Mouse (Mus musculus): ENCODE results near the gene Plppr3. TPM values are rescaled to one million over a fixed set of nuclear protein-coding genes. Genes with fewer than 3 reads are reported as not detected.
A peak's percentile ranks its signal among the peaks of the same experiment; 100 is the strongest.

Plppr3 gene
- polyA plus RNA-seq, 1 experiment from 2014 or later, result 5.1 TPM

- H3K4me1 ChIP-seq (ENCODE audit: control insufficient read depth, low read depth, low read length), result peaks cover 42% of the 10 kb centered on the region
- 68% methylated on average over 2 of the region's 2 CpGs for WGBS (ENCODE audit: insufficient replicate concordance)
Measured at GRCm38 (mm10) chr10:79857894-79858293, 16.5 kb downstream of the Plppr3 start.

GRCm38 (mm10) chr10:79857452-79857811 is 17.0 kb downstream of the Plppr3 start:
- H3K36me3 ChIP-seq (ENCODE audit: control insufficient read depth, insufficient read depth), result peaks cover 53% of the 10 kb centered on the region
- H3K27ac ChIP-seq (ENCODE audit: low read length), result peak overlapping the region; percentile 54
- no peaks in the 10 kb centered on the region for H3K9me3 ChIP-seq (replicated peaks; ENCODE audit: control insufficient read depth, low read length)
- H3K4me3 ChIP-seq (ENCODE audit: low read depth, low read length), result peak overlapping the region; percentile 98
- peak overlapping the region; percentile 93 for H3K9ac ChIP-seq (ENCODE audit: low read depth, low read length)
- ATAC-seq (ENCODE audit: low read depth), result no peak
- 17% methylated on average over 4 of the region's 4 CpGs for WGBS (ENCODE audit: insufficient replicate concordance)
- H3K27me3 ChIP-seq (ENCODE audit: control insufficient read depth, insufficient read depth, low read depth, low read length), result no peaks in the 10 kb centered on the region
- peak overlapping the region; percentile 84 for H3K4me2 ChIP-seq (ENCODE audit: low read depth, low read length)
- peaks cover 47% of the 10 kb centered on the region for H3K4me1 ChIP-seq (ENCODE audit: control insufficient read depth, low read depth, low read length)

More at GRCm38 (mm10) chr10:79857894-79858293, 16.5 kb downstream of the Plppr3 start:
- Histone ChIP-seq H3K4me2 (ENCODE audit: low read depth, low read length) (peak overlapping the region; percentile 84), H3K27me3 (ENCODE audit: control insufficient read depth, insufficient read depth, low read depth, low read length) (no peaks in the 10 kb centered on the region), H3K9ac (ENCODE audit: low read depth, low read length) (no peak overlapping the region), H3K4me3 (ENCODE audit: low read depth, low read length) (peak overlapping the region; percentile 98), H3K36me3 (ENCODE audit: control insufficient read depth, insufficient read depth) (peaks cover 57% of the 10 kb centered on the region), H3K9me3 (replicated peaks; ENCODE audit: control insufficient read depth, low read length) (no peaks in the 10 kb centered on the region), H3K27ac (ENCODE audit: low read length) (no peak overlapping the region)
- no peak for ATAC-seq (ENCODE audit: low read depth)

GRCm38 (mm10) chr10:79856704-79857451 is 17.6 kb downstream of the Plppr3 start:
- H3K27ac ChIP-seq (ENCODE audit: low read length), result peak overlapping the region; percentile 97
- WGBS (ENCODE audit: insufficient replicate concordance), result 25% methylated on average over 7 of the region's 7 CpGs
- H3K9ac ChIP-seq (ENCODE audit: low read depth, low read length), result peak overlapping the region; percentile 93
- H3K4me3 ChIP-seq (ENCODE audit: low read depth, low read length), result peak overlapping the region; percentile 98
- H3K4me2 ChIP-seq (ENCODE audit: low read depth, low read length), result peak overlapping the region; percentile 84
- H3K4me1 ChIP-seq (ENCODE audit: control insufficient read depth, low read depth, low read length), result peaks cover 53% of the 10 kb centered on the region
- no peaks in the 10 kb centered on the region for H3K9me3 ChIP-seq (replicated peaks; ENCODE audit: control insufficient read depth, low read length)
- ATAC-seq (ENCODE audit: low read depth), result no peak
- H3K27me3 ChIP-seq (ENCODE audit: control insufficient read depth, insufficient read depth, low read depth, low read length), result no peaks in the 10 kb centered on the region
- peaks cover 47% of the 10 kb centered on the region for H3K36me3 ChIP-seq (ENCODE audit: control insufficient read depth, insufficient read depth)

GRCm38 (mm10) chr10:79856280-79856679 is 18.2 kb downstream of the Plppr3 start:
- no peak for ATAC-seq (ENCODE audit: low read depth)
- no peaks in the 10 kb centered on the region for H3K27me3 ChIP-seq (ENCODE audit: control insufficient read depth, insufficient read depth, low read depth, low read length)
- WGBS (ENCODE audit: insufficient replicate concordance), result 27% methylated on average over 6 of the region's 6 CpGs
- no peaks in the 10 kb centered on the region for H3K9me3 ChIP-seq (replicated peaks; ENCODE audit: control insufficient read depth, low read length)
- H3K36me3 ChIP-seq (ENCODE audit: control insufficient read depth, insufficient read depth), result peaks cover 41% of the 10 kb centered on the region
- H3K4me3 ChIP-seq (ENCODE audit: low read depth, low read length), result peak overlapping the region; percentile 98
- H3K4me1 ChIP-seq (ENCODE audit: control insufficient read depth, low read depth, low read length), result peaks cover 58% of the 10 kb centered on the region
- peak overlapping the region; percentile 84 for H3K4me2 ChIP-seq (ENCODE audit: low read depth, low read length)
- peak overlapping the region; percentile 97 for H3K27ac ChIP-seq (ENCODE audit: low read length)
- H3K9ac ChIP-seq (ENCODE audit: low read depth, low read length), result peak overlapping the region; percentile 93

GRCm38 (mm10) chr10:79855558-79856184 is 18.8 kb downstream of the Plppr3 start:
- peaks cover 59% of the 10 kb centered on the region for H3K4me1 ChIP-seq (ENCODE audit: control insufficient read depth, low read depth, low read length)
- peak overlapping the region; percentile 93 for H3K9ac ChIP-seq (ENCODE audit: low read depth, low read length)
- H3K27me3 ChIP-seq (ENCODE audit: control insufficient read depth, insufficient read depth, low read depth, low read length), result no peaks in the 10 kb centered on the region
- H3K36me3 ChIP-seq (ENCODE audit: control insufficient read depth, insufficient read depth), result peaks cover 35% of the 10 kb centered on the region
- no peak for ATAC-seq (ENCODE audit: low read depth)
- H3K27ac ChIP-seq (ENCODE audit: low read length), result peak overlapping the region; percentile 97
- H3K9me3 ChIP-seq (replicated peaks; ENCODE audit: control insufficient read depth, low read length), result no peaks in the 10 kb centered on the region
- under 1% methylated on average over 10 of the region's 10 CpGs for WGBS (ENCODE audit: insufficient replicate concordance)
- peak overlapping the region; percentile 98 for H3K4me3 ChIP-seq (ENCODE audit: low read depth, low read length)
- peak overlapping the region; percentile 84 for H3K4me2 ChIP-seq (ENCODE audit: low read depth, low read length)

- ATAC-seq (ENCODE audit: low read depth), result peak; percentile 12
- Histone ChIP-seq H3K36me3 (ENCODE audit: control insufficient read depth, insufficient read depth) (peaks cover 28% of the 10 kb centered on the region), H3K9ac (ENCODE audit: low read depth, low read length) (peak overlapping the region; percentile 93), H3K4me1 (ENCODE audit: control insufficient read depth, low read depth, low read length) (peaks cover 59% of the 10 kb centered on the region), H3K4me3 (ENCODE audit: low read depth, low read length) (peak overlapping the region; percentile 98), H3K4me2 (ENCODE audit: low read depth, low read length) (peak overlapping the region; percentile 84), H3K27ac (ENCODE audit: low read length) (peak overlapping the region; percentile 97), H3K9me3 (replicated peaks; ENCODE audit: control insufficient read depth, low read length) (no peaks in the 10 kb centered on the region), H3K27me3 (ENCODE audit: control insufficient read depth, insufficient read depth, low read depth, low read length) (no peaks in the 10 kb centered on the region)
- 0% methylated on average over 75 of the region's 83 CpGs for WGBS (ENCODE audit: insufficient replicate concordance)
Measured at GRCm38 (mm10) chr10:79854801-79855541, 19.5 kb downstream of the Plppr3 start.

- peak within 1 kb of the TSS; percentile 93 for H3K9ac ChIP-seq (ENCODE audit: low read depth, low read length)
- peak within 1 kb of the TSS; percentile 99 for H3K4me2 ChIP-seq (ENCODE audit: low read depth, low read length)
- H3K36me3 ChIP-seq (ENCODE audit: control insufficient read depth, insufficient read depth), result peaks cover 20% of the 10 kb centered on the region
- H3K27ac ChIP-seq (ENCODE audit: low read length), result peak within 1 kb of the TSS; percentile 98
- H3K27me3 ChIP-seq (ENCODE audit: control insufficient read depth, insufficient read depth, low read depth, low read length), result no peaks in the 10 kb centered on the region
- H3K4me1 ChIP-seq (ENCODE audit: control insufficient read depth, low read depth, low read length), result peaks cover 59% of the 10 kb centered on the region
- H3K4me3 ChIP-seq (ENCODE audit: low read depth, low read length), result peak within 1 kb of the TSS; percentile 98
- WGBS (ENCODE audit: insufficient replicate concordance), result under 1% methylated on average over 75 of the region's 75 CpGs
- ATAC-seq (ENCODE audit: low read depth), result peak; percentile 90
- H3K9me3 ChIP-seq (replicated peaks; ENCODE audit: control insufficient read depth, low read length), result no peaks in the 10 kb centered on the region
Measured at GRCm38 (mm10) chr10:79853860-79854795, 20.3 kb downstream of the Plppr3 start, which contains the start of gene Ptbp1. Ptbp1 (plus strand) TSS chr10:79854427.

- Histone ChIP-seq H3K4me3 (ENCODE audit: low read depth, low read length) (peak overlapping the region; percentile 98), H3K27ac (ENCODE audit: low read length) (peak overlapping the region; percentile 98), H3K9ac (ENCODE audit: low read depth, low read length) (peak overlapping the region; percentile 73), H3K4me2 (ENCODE audit: low read depth, low read length) (peak overlapping the region; percentile 99), H3K9me3 (replicated peaks; ENCODE audit: control insufficient read depth, low read length) (no peaks in the 10 kb centered on the region), H3K36me3 (ENCODE audit: control insufficient read depth, insufficient read depth) (peaks cover 13% of the 10 kb centered on the region), H3K4me1 (ENCODE audit: control insufficient read depth, low read depth, low read length) (peaks cover 55% of the 10 kb centered on the region), H3K27me3 (ENCODE audit: control insufficient read depth, insufficient read depth, low read depth, low read length) (no peaks in the 10 kb centered on the region)
- WGBS (ENCODE audit: insufficient replicate concordance), result under 1% methylated on average over 15 of the region's 15 CpGs
- peak; percentile 15; the same call in 1 of the 2 replicates for ATAC-seq (ENCODE audit: low read depth)
Measured at GRCm38 (mm10) chr10:79853392-79853791, 21.0 kb downstream of the Plppr3 start.
